Mouse (Mus musculus) MEL (cell line): ENCODE results near the gene Txndc12. TPM values are rescaled to one million over a fixed set of nuclear protein-coding genes. Genes with fewer than 3 reads are reported as not detected.

Experiments used
- DNase-seq: peaks from one replicate; pipeline ENCODE4 v3.0.0; 2011; ENCODE audit warnings: low read depth, low spot score
- H3K27ac ChIP-seq: 2 replicates; pipeline ENCODE4 v1.5.1; 2012; ENCODE audit warnings: low read depth, mild to moderate bottlenecking, control low read depth, low read length, moderate library complexity; ENCODE audit not compliant: control insufficient read depth
- H3K27me3 ChIP-seq, 2 experiments: fragments of 150-350 bp in 1 of 2; sonication (generic) in 1 of 2; 2 replicates each; pipeline ENCODE4 v1.6.1; 2012; ENCODE audit warnings: low read length in 2 of 2, mild to moderate bottlenecking in 2 of 2, improper control_type of control experiment in 1 of 2, moderate library complexity in 1 of 2; ENCODE audit not compliant: insufficient read depth in 2 of 2, control insufficient read depth in 1 of 2
- H3K36me3 ChIP-seq, 2 experiments: 2 replicates each; pipeline ENCODE4 v1.6.1; 2012 to 2014; ENCODE audit warnings: low read length in 2 of 2, improper control_type of control experiment in 1 of 2, inconsistent platforms in 1 of 2, mild to moderate bottlenecking in 1 of 2; ENCODE audit not compliant: insufficient read depth in 2 of 2, control insufficient read depth in 1 of 2
- H3K4me1 ChIP-seq, 2 experiments: fragments of 150-350 bp in 1 of 2; sonication (generic) in 1 of 2; 2 replicates each; pipeline ENCODE4 v1.6.1; 2012; ENCODE audit warnings: low read length in 2 of 2, improper control_type of control experiment in 1 of 2, mild to moderate bottlenecking in 1 of 2; ENCODE audit not compliant: insufficient read depth in 2 of 2, control insufficient read depth in 1 of 2
- H3K4me3 ChIP-seq, 2 experiments: fragments of 150-350 bp in 1 of 2; sonication (generic) in 1 of 2; 2 replicates each; pipeline ENCODE4 v1.5.1; 2012; ENCODE audit warnings: low read depth in 2 of 2, low read length in 2 of 2, mild to moderate bottlenecking in 2 of 2, moderate library complexity in 2 of 2, control low read depth in 1 of 2, improper control_type of control experiment in 1 of 2; ENCODE audit not compliant: control insufficient read depth in 1 of 2, insufficient read depth in 1 of 2
- H3K79me2 ChIP-seq: 2 replicates; pipeline ENCODE4 v1.6.1; 2012; ENCODE audit warnings: mild to moderate bottlenecking, low read length, moderate library complexity; ENCODE audit not compliant: control insufficient read depth, poor library complexity, insufficient read depth
- H3K9ac ChIP-seq: 2 replicates; pipeline ENCODE4 v1.6.1; 2012; ENCODE audit warnings: low read depth, mild to moderate bottlenecking, control low read depth, low read length, moderate library complexity; ENCODE audit not compliant: control insufficient read depth, poor library complexity, severe bottlenecking
- H3K9me3 ChIP-seq: fragments of 150-350 bp; sonication (generic); replicated peaks from 2 replicates; pipeline ENCODE4 v1.6.1; 2012; ENCODE audit warnings: mild to moderate bottlenecking, low read length, improper control_type of control experiment, moderate library complexity; ENCODE audit not compliant: insufficient read depth
- BHLHE40 ChIP-seq: IDR thresholded peaks from 2 replicates; pipeline ENCODE4 v1.6.1; 2012; ENCODE audit warnings: low read depth, mild to moderate bottlenecking, inconsistent platforms, low read length, improper control_type of control experiment, borderline replicate concordance
- CHD1 ChIP-seq: IDR thresholded peaks from 2 replicates; pipeline ENCODE4 v1.6.1; 2012; ENCODE audit warnings: low read depth, mild to moderate bottlenecking, inconsistent platforms, low read length, improper control_type of control experiment
- CHD2 ChIP-seq: IDR thresholded peaks from 2 replicates; pipeline ENCODE4 v1.6.1; 2011; ENCODE audit warnings: low read length, improper control_type of control experiment
- E2F4 ChIP-seq: IDR thresholded peaks from 2 replicates; pipeline ENCODE4 v1.6.1; 2011; ENCODE audit warnings: low read depth, low read length, improper control_type of control experiment, borderline replicate concordance
- ELF1 ChIP-seq: IDR thresholded peaks from 2 replicates; pipeline ENCODE4 v1.6.1; 2014; ENCODE audit warnings: low read depth, mild to moderate bottlenecking, inconsistent platforms, low read length, improper control_type of control experiment, moderate library complexity
- EP300 ChIP-seq, 2 experiments: IDR thresholded peaks; 2 replicates each; pipeline ENCODE4 v1.6.1; 2011; ENCODE audit warnings: improper control_type of control experiment in 2 of 2, low read length in 2 of 2, low read depth in 1 of 2, mild to moderate bottlenecking in 1 of 2
- ETS1 ChIP-seq: IDR thresholded peaks from 2 replicates; pipeline ENCODE4 v1.6.1; 2012; ENCODE audit warnings: low read depth, mild to moderate bottlenecking, inconsistent platforms, low read length, improper control_type of control experiment, moderate library complexity
- HCFC1 ChIP-seq: IDR thresholded peaks from 2 replicates; pipeline ENCODE4 v1.6.1; 2012; ENCODE audit warnings: low read depth, mild to moderate bottlenecking, inconsistent platforms, low read length, improper control_type of control experiment, moderate library complexity
- JUND ChIP-seq: IDR thresholded peaks from 2 replicates; pipeline ENCODE4 v1.6.1; 2011; ENCODE audit warnings: low read depth, mild to moderate bottlenecking, improper control_type of control experiment, low read length
- KAT2A ChIP-seq: conservative IDR thresholded peaks from 2 replicates; pipeline ENCODE4 v1.6.1; 2012; ENCODE audit warnings: low read depth, low read length, improper control_type of control experiment, inconsistent platforms
- MAFK ChIP-seq: IDR thresholded peaks from 2 replicates; pipeline ENCODE4 v1.6.1; 2011; ENCODE audit warnings: low read depth, mild to moderate bottlenecking, low read length, improper control_type of control experiment, borderline replicate concordance
- MAX ChIP-seq: IDR thresholded peaks from 2 replicates; pipeline ENCODE4 v1.6.1; 2011; ENCODE audit warnings: low read length, improper control_type of control experiment
- MAZ ChIP-seq: IDR thresholded peaks from 2 replicates; pipeline ENCODE4 v1.6.1; 2012; ENCODE audit warnings: low read depth, mild to moderate bottlenecking, inconsistent platforms, low read length, improper control_type of control experiment
- MYB ChIP-seq: IDR thresholded peaks from 2 replicates; pipeline ENCODE4 v1.6.1; 2011; ENCODE audit warnings: mild to moderate bottlenecking, low read depth, low read length, improper control_type of control experiment
- NELFE ChIP-seq: IDR thresholded peaks from 2 replicates; pipeline ENCODE4 v1.6.1; 2011; ENCODE audit warnings: low read depth, low read length, improper control_type of control experiment
- POLR2AphosphoS2 ChIP-seq: IDR thresholded peaks from 2 replicates; pipeline ENCODE4 v1.6.1; 2011; ENCODE audit warnings: low read length, improper control_type of control experiment
- POLR2AphosphoS5 ChIP-seq: IDR thresholded peaks from 2 replicates; pipeline ENCODE4 v1.6.1; 2012; ENCODE audit warnings: low read depth, borderline replicate concordance, mild to moderate bottlenecking, inconsistent platforms, low read length, moderate library complexity, mixed read lengths
- RAD21 ChIP-seq: IDR thresholded peaks from 2 replicates; pipeline ENCODE4 v1.6.1; 2011; ENCODE audit warnings: mild to moderate bottlenecking, low read depth, low read length, improper control_type of control experiment
- RCOR1 ChIP-seq: IDR thresholded peaks from 2 replicates; pipeline ENCODE4 v1.6.1; 2012; ENCODE audit warnings: low read depth, mild to moderate bottlenecking, inconsistent platforms, low read length, improper control_type of control experiment
- SIN3A ChIP-seq: IDR thresholded peaks from 2 replicates; pipeline ENCODE4 v1.6.1; 2012; ENCODE audit warnings: low read length, improper control_type of control experiment, inconsistent platforms
- TBP ChIP-seq: IDR thresholded peaks from 2 replicates; pipeline ENCODE4 v1.8.0; 2011; ENCODE audit warnings: low read depth, low read length, improper control_type of control experiment
- UBTF ChIP-seq: IDR thresholded peaks from 2 replicates; pipeline ENCODE4 v1.6.1; 2012; ENCODE audit warnings: low read depth, mild to moderate bottlenecking, inconsistent platforms, low read length, improper control_type of control experiment, moderate library complexity, borderline replicate concordance; ENCODE audit not compliant: insufficient read depth
- USF1 ChIP-seq: IDR thresholded peaks from 2 replicates; pipeline ENCODE4 v1.6.1; 2014; ENCODE audit warnings: low read depth, mild to moderate bottlenecking, inconsistent platforms, low read length, improper control_type of control experiment, moderate library complexity
- USF2 ChIP-seq, 2 experiments: IDR thresholded peaks; 2 replicates each; pipeline ENCODE4 v1.6.1; 2011 to 2012; ENCODE audit warnings: improper control_type of control experiment in 2 of 2, low read length in 2 of 2, borderline replicate concordance in 1 of 2, inconsistent platforms in 1 of 2, low read depth in 1 of 2, mild to moderate bottlenecking in 1 of 2; ENCODE audit not compliant: insufficient read depth in 1 of 2
- ZMIZ1 ChIP-seq: IDR thresholded peaks from 2 replicates; pipeline ENCODE4 v1.6.1; 2012; ENCODE audit warnings: low read depth, mild to moderate bottlenecking, inconsistent platforms, low read length, improper control_type of control experiment, moderate library complexity
- ZNF384 ChIP-seq: IDR thresholded peaks from 2 replicates; pipeline ENCODE4 v1.6.1; 2012; ENCODE audit warnings: low read depth, mild to moderate bottlenecking, inconsistent platforms, low read length, improper control_type of control experiment
- polyA plus RNA-seq, 2 experiments: library from polyadenylated mRNA; stranded (reverse) in 1 of 2; unstranded in 1 of 2; fragments of >175 nt in 1 of 2; fragments of >200 nt in 1 of 2; gene quantifications; 2 replicates each; pipeline versions ENCODE4 v1.2.1 to v1.2.4; 2012; ENCODE audit warnings: low replicate concordance in 2 of 2, low read depth in 1 of 2; ENCODE audit not compliant: insufficient read length in 2 of 2, insufficient read depth in 1 of 2, missing spikeins in 1 of 2
- total RNA-seq: library from RNA; depleted of rRNA; stranded (reverse); fragments of 300-350 nt; gene quantifications from 2 replicates; pipeline ENCODE4 v1.2.3, GENCODE M21; 2012

The Txndc12 gene
- total and polyA plus RNA-seq, 3 experiments, result 14.9 to 145 (median 47.4) TPM

GRCm38 (mm10) chr4:108890876-108891275 is 56.5 kb downstream of the Txndc12 start:
- no peak overlapping the region for H3K9ac ChIP-seq

GRCm38 (mm10) chr4:108900421-108900820 is 66.0 kb downstream of the Txndc12 start:
- Histone ChIP-seq H3K9me3 (no peaks in the 10 kb centered on the region), H3K79me2 (no peaks in the 10 kb centered on the region), H3K27ac (no peak overlapping the region), H3K27me3 (peaks cover 4 to 8% of the 10 kb centered on the region in 2 experiments), H3K36me3 (no peaks in the 10 kb centered on the region), H3K4me3 (no peak overlapping the region), H3K9ac (no peak overlapping the region), H3K4me1 (no peaks in the 10 kb centered on the region)
- DNase-seq, result no peak
- TF ChIP-seq MAFK (no peak), USF1 (no peak), RAD21 (no peak), NELFE (no peak), ETS1 (no peak), MYB (no peak), SIN3A (no peak), USF2 (IDR thresholded peaks at IDR 0.05; ENCODE audit: borderline replicate concordance in 1 of 2, insufficient read depth in 1 of 2, low read depth in 1 of 2, low read length in 2 of 2) (no peak), TBP (no peak), JUND (no peak), POLR2AphosphoS2 (no peak), ZNF384 (no peak)

More at GRCm38 (mm10) chr4:108890876-108891275, 56.5 kb downstream of the Txndc12 start:
- no peak for DNase-seq
- Histone ChIP-seq H3K27ac (no peak overlapping the region), H3K4me3 (no peak overlapping the region), H3K4me1 (no peaks in the 10 kb centered on the region), H3K79me2 (no peaks in the 10 kb centered on the region), H3K36me3 (no peaks in the 10 kb centered on the region), H3K27me3 (peaks cover 4 to 7% of the 10 kb centered on the region in 2 experiments), H3K9me3 (no peaks in the 10 kb centered on the region)
- TF ChIP-seq RAD21 (no peak), ELF1 (no peak), MAZ (no peak), UBTF (no peak), JUND (no peak), ZMIZ1 (no peak), MAFK (no peak), CHD1 (no peak), HCFC1 (no peak), BHLHE40 (no peak), KAT2A (no peak), SIN3A (no peak), CHD2 (no peak), MAX (no peak), E2F4 (no peak), TBP (no peak), POLR2AphosphoS2 (no peak), POLR2AphosphoS5 (no peak), RCOR1 (no peak), EP300 (IDR thresholded peaks at IDR 0.05; ENCODE audit: low read depth in 1 of 2, low read length in 2 of 2) (no peak)
